Mouse (Mus musculus): ENCODE data around the gene Fbxl18.
A peak's percentile ranks its signal among the peaks of the same experiment; 100 is the strongest.

The Fbxl18 gene

GRCm38 (mm10) chr5:142823096-142824062, 71.8 kb downstream of the Fbxl18 start:
- DNase-seq (ENCODE audit: low read depth, low spot score): no peak

- no peak for DNase-seq (ENCODE audit: low read depth, low spot score)
These were observed 72.7 kb downstream of the Fbxl18 start for GRCm38 (mm10) chr5:142822286-142823095.

- no peak for DNase-seq (ENCODE audit: low read depth, low spot score)
These were observed 73.3 kb downstream of the Fbxl18 start for GRCm38 (mm10) chr5:142821974-142822285.

GRCm38 (mm10) chr5:142821266-142821973, 73.8 kb downstream of the Fbxl18 start:
- DNase-seq (ENCODE audit: low read depth, low spot score): no peak

- no peak for DNase-seq (ENCODE audit: low read depth, low spot score)
These were observed 74.7 kb downstream of the Fbxl18 start for GRCm38 (mm10) chr5:142820276-142821265.

GRCm38 (mm10) chr5:142819385-142820275, 75.6 kb downstream of the Fbxl18 start:
- no peak for DNase-seq (ENCODE audit: low read depth, low spot score)

- no peak for DNase-seq (ENCODE audit: low read depth, low spot score)
These were observed 76.5 kb downstream of the Fbxl18 start for GRCm38 (mm10) chr5:142818435-142819360.

- DNase-seq (ENCODE audit: low read depth, low spot score): peak; percentile 95
These were observed 77.4 kb downstream of the Fbxl18 start, which contains the start of gene Tnrc18 for GRCm38 (mm10) chr5:142817524-142818434. TSS of gene Tnrc18 (minus strand) at chr5:142817662.

Measured in WW6 (cell line).